Mouse (Mus musculus): Measurements from ENCODE around the gene Gm10392. TPM values are rescaled to one million over a fixed set of nuclear protein-coding genes. Genes with fewer than 3 reads are reported as not detected.

Gm10392 gene
- total RNA-seq, 2 experiments from 2014 or later: not detected

DNA sequence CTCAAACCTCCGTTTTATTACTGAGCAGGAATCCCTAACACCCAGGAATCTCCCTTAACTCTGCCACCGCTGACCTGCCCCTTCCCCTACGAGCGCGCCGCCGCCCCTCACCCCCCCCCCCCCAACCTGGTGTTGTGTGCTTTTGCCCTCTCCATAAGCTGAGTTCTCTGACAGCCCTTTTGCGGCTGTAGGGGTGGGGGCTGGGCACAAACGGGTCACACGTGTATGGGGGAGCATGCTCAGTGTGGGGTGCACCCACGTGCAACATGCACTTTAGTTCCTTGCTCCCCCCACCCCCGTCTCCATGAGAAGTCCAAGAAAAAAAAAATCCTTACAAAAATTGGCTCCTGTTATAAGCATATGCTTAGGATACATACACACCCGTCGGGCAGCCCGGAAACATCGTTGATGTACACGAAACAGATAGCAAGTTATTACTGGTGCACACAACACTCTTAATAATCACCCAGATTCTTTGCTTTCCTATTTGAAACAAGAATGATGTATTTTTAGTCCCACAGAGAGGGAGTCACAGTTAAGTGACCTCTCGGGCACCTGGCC is 26.6 kb downstream of the Gm10392 start:
- no peak for DNase-seq

DNA sequence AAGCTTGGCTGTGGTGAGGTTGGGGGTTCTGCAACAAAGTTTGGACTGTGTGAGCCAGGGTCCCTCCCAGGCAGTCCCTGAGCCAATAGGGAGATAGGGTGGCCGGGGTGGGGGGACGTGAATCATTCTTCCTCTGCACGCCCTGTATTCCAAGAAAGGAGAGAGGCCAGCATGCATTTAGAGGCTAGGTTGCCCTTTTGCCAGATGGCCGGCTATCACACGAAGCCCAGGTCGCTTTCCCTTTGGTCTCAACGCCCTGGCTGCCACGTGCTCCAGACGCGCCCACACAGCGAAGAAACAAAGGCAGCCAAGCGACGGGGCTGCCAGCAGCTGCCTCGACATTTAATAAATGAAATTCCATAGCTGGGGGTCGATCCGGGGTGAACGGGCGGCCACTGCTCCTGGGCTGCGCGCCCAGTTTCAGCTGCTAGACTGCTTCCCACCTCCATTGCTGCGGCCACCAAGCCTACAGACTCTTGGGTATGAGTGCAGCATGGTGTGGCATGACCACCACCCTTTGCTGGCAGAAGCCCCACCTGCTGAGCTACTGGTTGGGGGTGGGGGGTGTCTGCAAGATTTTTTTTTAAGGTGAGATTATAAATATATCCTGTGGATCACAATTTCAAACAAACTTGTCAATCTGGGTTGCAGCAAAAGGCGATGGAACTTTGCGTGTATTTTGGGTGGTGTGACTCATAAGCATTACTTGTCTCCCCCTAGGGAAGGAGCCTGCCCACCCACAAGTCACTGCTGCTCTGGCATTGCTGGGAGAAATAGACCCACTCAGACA is 27.3 kb downstream of the Gm10392 start:
- peak; percentile 71 for DNase-seq

DNA sequence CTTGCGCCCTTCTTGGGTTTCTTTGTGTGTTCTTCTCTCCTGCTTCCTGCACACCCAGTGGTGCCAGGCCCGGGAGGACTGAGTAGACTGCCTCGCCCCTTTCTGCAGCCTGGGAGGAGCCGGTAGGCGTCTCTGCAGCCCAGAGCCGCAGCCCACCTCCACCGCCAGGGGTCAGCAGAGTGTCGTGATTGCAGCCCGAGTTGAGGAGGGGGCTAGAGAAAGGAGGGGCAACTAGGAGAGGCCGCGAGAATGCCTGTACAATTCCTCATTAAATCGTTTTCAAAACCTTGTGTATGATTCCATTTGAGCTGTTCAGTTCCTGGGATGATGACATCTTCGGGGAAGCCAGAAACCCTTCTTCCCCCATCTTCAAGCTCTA is 27.9 kb downstream of the Gm10392 start:
- peak; percentile 92 for DNase-seq

DNA sequence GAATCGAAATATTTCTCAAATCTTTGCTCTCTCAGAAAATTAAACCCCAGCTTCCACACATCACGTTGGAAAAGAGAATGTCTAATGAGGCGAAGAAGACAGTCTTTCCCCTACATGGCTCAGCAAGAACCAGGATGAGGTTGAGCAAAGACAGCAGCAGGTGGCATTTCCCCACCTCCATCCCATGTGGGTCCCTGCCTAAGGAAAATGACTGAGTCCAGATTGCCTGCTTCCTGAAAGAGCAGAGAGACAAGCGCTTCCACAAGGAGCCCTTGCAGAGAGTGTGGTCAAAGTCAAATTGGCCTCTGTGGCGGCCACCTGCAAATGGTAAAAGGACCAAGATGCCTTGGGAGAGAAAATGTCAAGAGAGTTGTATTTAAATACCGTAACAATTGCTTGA is 28.5 kb downstream of the Gm10392 start:
- DNase-seq: no peak

DNA sequence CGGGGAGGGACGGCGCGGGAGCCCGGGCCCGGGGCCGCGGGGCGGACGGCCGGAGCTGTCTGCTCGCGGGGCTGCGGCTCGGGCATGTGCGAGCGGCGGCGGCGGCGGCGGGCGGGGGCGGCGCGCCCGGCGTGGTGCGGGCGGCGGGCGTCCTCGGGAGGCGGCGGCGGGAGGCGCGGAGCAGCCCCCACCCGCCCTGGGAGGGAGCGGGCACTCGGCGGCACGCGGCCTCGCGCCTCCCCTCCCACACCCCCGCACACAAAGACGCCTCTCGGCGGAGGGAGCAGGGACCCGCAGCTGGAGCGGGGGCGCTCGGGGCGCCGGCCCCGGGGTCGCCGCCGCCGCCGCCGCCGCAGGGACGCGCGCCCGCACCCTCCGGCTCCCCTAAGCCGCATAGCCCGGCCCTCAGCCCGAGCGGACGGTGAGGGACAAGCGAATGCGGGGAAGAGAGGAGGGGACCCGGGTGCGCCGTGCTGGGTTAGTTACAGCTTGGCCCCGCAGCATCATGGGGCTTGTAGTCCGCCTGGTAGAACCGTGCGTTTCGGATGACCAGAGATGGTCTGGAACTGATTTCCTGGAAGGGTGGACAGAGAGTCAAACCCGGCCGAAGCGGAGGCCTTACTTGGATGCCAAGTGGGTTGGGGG is 29.3 kb downstream of the Gm10392 start, which contains the start of gene Ankrd13b:
Gene Ankrd13b, minus strand, starts transcription at position 88 of the 645 bp plus-strand sequence.
- DNase-seq: peak; percentile 74

DNA sequence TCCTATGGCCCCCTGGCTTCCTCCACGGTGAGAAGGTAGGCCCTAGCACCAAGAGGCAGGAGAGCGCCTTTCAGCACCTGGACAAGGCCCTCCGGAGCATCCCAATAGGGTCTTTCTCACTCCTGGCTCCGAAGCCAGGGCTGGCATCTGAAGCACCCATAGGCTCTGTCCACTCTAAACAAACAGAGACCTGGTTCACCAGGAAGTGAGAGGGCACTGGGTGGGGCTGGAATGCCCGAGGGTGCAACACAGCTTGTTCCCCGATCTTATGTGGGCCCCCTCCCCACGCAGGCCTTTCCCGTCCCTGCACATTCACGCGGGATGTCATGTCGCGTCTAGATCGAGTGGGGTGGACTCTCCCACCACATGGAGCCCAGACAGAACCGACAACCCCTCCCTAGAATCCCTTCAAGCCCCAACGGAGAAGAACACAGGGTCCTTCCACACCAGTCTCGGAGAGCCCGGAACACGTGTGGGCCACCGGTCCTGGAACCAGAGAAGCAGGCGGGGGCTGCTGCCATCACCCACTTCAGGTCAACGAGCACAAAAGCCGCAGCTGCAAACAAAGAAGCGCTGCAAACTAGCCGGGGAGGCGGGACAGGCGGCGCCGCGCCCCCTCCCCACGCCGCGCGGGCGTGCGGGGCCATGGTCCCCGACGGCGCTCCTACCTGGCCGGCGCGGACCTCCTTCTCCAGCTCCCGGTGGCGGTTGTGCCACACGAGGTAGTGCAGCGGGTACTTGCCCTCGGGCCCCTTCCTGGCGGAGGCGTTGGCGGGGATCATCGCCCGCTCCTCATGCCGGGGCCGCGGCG is 30.0 kb downstream of the Gm10392 start:
- no peak for DNase-seq

DNA sequence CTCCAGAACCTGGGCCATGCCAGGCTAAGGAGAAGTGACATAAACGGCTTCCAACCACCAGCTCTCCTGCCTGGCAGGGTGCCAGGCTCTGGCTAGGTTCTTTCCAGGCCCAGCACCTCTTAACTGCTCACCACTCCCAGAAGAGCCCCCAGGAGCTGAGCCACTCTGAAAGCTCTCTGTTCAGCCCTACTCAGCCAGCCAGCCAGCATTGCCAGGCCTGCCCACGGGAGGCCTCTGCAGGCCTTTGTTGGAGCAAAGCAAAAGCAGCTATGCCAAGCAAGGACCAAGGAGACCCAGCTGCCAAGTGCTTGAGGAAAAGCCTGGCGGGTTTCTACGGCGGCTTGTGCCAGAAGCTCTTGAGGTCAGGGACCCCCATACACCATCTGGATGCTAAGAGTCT is 32.2 kb downstream of the Gm10392 start:
- no peak for DNase-seq

DNA sequence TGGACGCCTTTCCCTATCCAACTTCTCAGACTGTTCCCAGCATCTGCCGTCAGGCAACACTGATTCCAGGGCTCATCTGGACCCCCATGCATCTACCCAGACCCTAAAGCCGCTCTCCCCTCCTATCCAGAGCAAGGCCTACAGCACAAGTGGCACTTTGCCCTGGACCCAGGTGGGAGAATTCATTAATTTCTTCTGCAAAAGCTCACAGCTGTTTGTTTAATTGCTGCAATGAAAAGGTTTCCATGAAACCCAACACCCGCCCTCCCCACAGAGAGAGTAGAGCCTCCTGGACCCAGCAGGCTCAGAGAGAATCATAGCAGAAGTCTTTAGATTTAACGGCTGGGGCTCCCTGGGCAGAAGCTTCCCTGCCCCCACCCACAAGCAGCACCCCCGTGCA is 33.8 kb downstream of the Gm10392 start:
- DNase-seq: no peak

DNA sequence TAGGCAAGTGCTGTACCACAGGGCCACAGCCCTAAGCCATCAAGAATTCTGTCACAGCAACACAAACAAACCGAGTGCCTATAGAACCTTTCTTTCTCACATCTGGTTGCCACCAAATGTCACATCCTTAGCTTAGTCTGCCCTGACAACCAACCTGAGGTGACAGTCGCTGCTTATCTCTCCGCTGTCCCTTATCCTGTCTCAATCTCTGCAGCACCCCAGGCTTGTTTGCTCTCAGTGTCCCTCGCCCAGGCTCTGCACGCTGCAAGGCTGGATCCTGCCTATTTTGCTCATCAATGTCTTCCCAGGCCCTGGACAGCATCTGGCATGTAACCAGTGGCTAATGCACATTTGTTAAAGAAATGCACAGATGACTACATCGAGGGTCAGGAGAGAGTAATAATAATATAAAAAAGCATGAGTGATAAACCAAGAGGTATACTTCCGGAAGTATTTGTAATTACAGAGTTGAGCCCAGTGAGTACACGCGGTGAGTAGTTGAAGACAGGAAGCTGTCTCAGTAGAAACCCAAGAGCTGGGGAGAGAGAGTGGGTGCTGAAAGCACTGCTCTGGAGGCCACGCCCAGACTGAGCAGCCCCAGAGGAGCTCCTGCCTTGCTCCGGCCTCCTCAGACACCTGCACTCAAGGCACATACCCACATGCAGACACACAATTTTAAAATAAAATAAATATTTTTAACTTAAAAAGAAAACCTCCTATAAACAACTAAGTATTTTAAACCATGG is 35.3 kb downstream of the Gm10392 start:
- no peak for DNase-seq

DNA sequence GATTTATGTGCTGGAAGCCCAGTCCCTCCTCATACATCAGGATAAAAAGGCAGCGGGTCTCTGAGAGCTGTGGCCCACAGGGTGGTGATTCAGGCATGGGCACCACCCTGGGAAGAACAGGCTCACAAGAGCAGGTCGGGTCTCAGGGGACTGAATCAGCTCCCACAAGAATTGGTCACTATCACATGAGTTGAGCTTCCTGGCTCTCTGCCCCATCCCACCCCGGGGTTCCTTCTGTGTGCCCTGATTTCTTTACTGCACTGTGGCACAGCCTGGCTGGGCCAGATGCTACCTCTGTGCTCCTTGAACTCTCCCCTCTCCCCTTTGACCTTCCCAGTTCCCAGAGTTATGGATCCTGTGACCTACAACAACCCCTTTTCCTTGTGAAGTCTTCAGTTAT is 36.0 kb downstream of the Gm10392 start:
- peak; percentile 3 for DNase-seq

DNA sequence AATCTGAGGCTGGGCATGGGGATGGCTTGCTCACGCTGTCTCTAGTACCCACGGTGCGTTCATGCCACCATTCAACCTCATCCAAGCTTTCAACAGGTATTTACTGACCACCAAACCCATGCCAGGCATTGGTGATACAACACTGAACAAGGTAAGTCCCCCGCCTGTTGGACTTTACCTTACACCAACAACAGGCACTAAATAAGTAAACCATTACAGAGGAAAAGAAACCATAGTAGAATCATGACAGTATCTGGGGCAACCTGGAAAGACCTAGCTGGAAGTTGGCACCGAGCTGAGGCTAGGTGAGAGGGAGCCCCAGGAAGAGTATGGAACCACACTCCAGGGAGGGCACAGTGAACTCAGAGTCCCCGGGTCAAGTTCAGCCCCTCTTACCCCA is 42.1 kb downstream of the Gm10392 start:
- no peak for DNase-seq

DNA sequence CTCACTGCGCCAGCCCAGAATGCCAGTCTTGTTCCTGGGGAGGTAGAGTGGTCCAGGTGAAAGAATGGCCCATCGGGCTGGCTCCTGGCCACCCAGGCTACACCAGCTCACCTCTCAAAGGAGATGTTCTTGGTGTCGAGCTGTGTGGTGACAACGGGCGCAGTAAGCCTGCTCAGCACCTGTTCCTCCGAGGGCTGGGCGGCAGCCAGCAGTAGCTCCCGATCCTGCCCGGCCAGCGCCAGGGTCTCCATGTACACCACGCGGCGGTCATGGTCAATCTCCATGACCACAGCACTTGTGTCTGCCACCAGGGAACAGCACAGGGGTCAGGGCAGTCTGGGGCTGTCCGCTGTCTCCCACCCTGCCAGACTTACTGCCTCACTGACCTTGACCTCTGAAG is 42.8 kb downstream of the Gm10392 start:
- DNase-seq: no peak

DNA sequence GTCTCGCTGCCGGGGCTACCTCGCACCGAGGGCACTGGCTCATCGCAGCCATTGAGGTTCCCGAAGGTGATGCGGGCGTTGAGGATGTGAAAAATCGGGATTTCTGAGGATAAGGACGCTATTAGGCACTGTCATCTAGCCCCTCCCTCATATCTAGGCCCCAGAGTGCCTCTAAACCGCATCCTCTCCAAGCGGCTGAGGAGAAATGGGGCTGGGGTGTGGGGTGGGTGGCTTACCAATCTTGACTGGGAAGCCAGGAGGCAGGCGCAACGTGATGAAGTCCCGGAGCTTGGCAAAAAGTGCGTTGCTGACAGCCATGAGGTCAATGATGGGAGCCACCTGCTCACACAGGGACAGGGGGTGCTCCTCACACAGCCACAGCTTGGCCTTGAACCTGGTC is 46.2 kb downstream of the Gm10392 start:
- DNase-seq: no peak

DNA sequence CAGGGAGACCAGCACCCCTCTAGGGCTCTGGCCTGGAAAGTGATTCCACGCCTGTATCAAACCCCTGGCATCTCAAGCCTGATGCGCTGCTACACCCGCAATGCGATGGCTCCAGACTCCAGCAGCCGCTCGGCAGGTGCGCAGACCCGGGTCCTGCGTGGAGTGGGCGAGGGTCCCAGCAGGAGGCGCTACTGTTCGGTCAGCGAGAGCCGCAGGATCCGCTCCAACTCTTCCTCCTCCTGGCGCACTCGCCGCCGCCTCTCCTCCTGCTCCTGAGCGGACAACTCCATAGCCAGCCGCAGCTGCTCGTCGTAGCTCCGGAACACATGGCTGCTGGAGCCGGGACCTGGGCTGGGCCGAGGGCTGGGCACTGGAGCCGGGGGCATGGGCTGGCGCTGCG is 47.6 kb downstream of the Gm10392 start:
- DNase-seq: no peak

DNA sequence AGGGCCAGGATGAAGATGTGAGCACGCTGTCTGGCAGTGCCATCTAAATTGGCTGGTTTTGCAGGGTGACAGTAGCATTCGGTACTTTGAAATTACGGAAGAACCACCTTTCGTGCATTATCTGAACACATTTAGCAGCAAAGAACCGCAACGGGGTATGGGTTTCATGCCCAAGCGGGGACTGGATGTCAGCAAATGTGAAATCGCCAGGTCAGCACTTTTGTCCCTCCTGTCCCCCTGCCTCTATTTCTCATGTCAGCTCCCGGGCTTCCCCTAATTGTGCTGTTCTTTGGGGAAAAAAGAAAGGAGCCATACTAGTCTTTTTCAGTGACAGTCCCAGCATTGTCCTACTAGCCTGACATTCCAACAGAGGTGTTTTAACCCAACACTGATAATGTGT is 50.6 kb downstream of the Gm10392 start:
- no peak for DNase-seq

DNA sequence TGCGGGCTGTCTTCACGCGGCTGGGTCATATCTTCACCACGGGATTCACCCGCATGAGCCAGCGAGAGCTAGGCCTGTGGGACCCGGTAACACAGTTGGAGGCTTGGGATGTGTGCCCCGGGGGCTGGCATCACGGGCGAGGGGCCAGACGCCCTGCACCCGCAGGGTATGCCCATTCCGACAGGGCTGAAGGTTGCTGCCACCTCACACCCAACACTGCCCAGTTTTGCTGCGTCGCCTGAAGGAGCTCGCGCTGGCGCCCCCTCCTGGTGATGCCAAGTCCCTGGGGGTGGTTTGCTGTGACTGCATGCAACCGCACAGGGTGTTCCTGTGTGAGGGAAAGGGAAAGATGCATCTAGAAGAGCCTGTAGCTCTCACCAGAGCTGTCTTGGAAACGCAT is 51.2 kb downstream of the Gm10392 start:
- peak; percentile 83 for DNase-seq

DNA sequence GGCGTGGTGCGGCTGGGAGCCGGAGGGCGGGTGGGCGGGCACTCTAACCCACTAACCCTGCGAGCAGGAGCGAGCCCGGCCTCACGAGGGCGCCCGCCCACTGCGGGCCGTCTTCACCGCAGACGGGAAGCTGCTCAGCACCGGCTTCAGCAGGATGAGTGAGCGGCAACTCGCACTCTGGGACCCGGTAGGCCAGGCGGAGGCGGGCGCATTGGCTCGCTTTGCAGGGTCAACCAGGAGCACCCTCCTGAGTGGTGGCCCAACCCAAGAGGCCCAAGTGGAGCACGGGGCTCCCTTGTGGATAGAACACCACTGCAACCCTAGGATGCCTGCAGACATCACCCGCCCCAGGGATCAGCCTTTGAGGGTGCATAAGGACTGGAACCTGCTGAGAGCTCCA is 51.8 kb downstream of the Gm10392 start:
- peak; percentile 75 for DNase-seq

Other genes with a start within 250 kb of the Gm10392 start
- 10 to 100 TPM; 61.7 to 67.7 TPM for gene Coro6, start 56.8 kb downstream of the Gm10392 start, total RNA-seq (2021)
- gene Ankrd13b, start 29.5 kb downstream of the Gm10392 start, total RNA-seq (2021): 1 to 10 TPM; 7.2 to 9.3 TPM
- gene Git1, start 25.6 kb downstream of the Gm10392 start, total RNA-seq (2021): 10 to 100 TPM; 31.5 to 39.9 TPM
- gene Abhd15, start 4.1 kb downstream of the Gm10392 start, total RNA-seq (2021): under 1 TPM; 0.70 to 0.81 TPM
- gene Trp53i13, start 3.2 kb downstream of the Gm10392 start, total RNA-seq (2021): 10 to 100 TPM in 1 of 2 experiments, 1 to 10 TPM in 1; 7.7 to 10.0 TPM
- gene Taok1, start 88.6 kb upstream of the Gm10392 start, total RNA-seq (2021): 10 to 100 TPM; 39.7 to 43.7 TPM
- 10 to 100 TPM; 43.0 to 57.7 TPM for gene Nufip2, start 167.0 kb upstream of the Gm10392 start, total RNA-seq (2021)
- gene Cryba1, start 206.1 kb upstream of the Gm10392 start, total RNA-seq (2021): not detected
- 100 to 1,000 TPM; 300 to 302 TPM for gene Myo18a, start 244.0 kb upstream of the Gm10392 start, total RNA-seq (2021)